Mouse (Mus musculus) forelimb bud, embryonic 11.5 days (tissue): ENCODE data around the gene Nemf.
"Not testable (repeated sequence)": the region's sequence is repeated elsewhere in the genome, so short reads cannot be mapped to it uniquely, and the experiment has no call there.

ENCODE experiments used
- DNase-seq: peaks from one replicate; pipeline ENCODE4 v3.0.0-alpha.2; 2012; ENCODE audit warnings: low read depth, low spot score

The Nemf gene

DNA sequence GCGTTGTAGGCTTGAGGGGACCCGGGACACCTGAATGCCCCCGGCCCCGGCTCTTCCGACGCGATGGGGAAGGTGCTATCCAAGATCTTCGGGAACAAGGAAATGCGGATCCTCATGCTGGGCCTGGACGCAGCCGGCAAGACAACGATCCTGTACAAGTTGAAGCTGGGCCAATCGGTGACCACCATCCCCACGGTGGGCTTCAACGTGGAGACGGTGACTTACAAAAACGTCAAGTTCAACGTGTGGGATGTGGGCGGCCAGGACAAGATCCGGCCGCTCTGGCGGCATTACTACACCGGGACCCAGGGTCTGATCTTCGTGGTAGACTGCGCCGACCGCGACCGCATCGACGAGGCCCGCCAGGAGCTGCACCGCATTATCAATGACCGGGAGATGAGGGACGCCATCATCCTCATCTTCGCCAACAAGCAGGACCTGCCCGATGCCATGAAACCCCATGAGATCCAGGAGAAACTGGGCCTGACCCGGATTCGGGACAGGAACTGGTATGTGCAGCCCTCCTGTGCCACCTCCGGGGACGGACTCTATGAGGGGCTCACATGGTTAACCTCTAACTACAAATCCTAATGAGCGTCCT is 15.9 kb upstream of the Nemf start:
- DNase-seq: peak; percentile 17

DNA sequence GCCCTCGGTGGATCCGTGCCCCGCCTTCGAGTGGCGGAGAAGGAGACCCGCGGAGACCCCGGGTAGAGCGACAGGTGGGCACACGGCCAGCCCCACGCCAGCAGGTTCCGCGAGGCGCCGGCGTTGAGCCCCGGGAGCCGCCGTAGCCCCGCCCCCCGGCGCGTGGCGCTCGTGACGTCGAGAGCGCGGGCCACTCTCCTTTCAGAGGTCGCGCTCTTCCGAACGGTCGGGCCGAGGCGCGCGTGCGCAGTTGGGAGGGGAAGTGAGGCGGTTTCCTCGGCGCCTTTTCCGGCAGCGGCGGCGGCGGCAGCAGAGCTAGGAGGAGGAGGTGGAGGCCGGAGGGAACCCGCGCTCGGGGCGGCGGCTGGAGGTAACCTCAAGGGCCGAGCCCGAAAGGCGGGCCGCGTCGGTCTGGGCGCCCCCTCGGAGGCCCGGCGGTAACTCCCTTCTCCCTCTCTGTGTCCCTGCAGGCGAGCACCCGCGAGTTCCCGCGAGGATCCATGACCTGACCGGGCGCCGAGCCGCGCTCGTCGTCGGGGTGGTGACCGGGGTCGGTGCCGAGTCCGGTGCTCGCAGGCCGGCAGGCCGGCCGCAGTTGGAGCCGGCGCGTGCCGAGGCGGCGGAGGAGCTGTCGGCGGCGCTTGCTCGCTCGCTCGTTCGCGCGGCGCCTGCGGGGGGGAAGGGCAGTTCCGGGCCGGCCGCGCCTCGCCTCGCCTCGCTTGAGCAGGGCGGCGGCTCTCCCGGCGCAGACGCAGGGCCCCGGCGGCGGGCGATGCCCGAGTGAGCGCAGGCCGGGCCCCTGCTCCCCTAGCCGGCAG is 15.1 kb upstream of the Nemf start, which contains the start of the genes Arf6 and Gm9887:
TSS of gene Arf6 (plus strand) at position 297 of the 818 bp plus-strand sequence.
TSS of gene Gm9887 (minus strand) at position 605 of the 818 bp plus-strand sequence.
- DNase-seq: peak; percentile 95

GRCm38 (mm10) chr12:69371421-69371853 is 14.5 kb upstream of the Nemf start:
- DNase-seq: no peak

DNA sequence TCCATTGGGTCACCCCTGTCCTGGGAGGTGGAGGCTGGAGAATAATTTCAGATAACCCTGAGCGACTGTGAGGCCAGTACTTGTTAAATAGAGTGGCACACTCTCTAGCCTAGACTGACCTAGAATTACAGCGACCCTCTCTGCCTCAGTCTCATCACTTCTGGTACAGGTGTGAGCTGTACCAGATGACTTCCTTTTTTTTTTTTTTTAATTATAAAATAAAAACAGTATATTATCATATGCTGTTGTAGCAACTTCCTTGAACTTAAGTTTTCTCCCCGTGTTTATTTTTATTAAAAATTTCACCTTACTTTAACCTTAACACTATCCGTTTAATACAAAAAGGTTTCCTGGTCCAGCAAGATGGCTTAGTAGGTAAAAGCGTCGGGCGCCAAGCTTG is 14.0 kb upstream of the Nemf start:
- DNase-seq: no peak

GRCm38 (mm10) chr12:69367557-69367956 is 10.6 kb upstream of the Nemf start:
- DNase-seq: no peak

DNA sequence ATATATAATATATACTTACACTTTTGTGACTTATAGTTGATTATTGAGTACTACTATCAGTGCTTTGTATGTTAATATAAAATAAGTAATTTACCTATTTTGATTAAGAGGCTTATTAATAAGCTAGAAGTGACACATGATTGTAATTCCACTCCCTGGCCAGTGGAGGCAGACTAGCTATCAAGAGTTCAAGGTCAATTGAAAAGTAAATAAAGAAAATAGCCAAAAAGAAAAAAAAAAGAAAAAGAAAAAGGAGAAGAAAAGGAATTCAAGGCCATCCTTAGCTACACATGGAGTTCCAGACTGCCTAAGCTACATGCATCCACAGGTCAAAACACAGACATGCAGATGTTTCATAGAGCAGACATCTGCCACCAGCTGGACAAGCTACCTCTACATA is 9.5 kb upstream of the Nemf start:
- DNase-seq: no peak

- no peak for DNase-seq
Observed at GRCm38 (mm10) chr12:69365757-69366156, 8.8 kb upstream of the Nemf start.

DNA sequence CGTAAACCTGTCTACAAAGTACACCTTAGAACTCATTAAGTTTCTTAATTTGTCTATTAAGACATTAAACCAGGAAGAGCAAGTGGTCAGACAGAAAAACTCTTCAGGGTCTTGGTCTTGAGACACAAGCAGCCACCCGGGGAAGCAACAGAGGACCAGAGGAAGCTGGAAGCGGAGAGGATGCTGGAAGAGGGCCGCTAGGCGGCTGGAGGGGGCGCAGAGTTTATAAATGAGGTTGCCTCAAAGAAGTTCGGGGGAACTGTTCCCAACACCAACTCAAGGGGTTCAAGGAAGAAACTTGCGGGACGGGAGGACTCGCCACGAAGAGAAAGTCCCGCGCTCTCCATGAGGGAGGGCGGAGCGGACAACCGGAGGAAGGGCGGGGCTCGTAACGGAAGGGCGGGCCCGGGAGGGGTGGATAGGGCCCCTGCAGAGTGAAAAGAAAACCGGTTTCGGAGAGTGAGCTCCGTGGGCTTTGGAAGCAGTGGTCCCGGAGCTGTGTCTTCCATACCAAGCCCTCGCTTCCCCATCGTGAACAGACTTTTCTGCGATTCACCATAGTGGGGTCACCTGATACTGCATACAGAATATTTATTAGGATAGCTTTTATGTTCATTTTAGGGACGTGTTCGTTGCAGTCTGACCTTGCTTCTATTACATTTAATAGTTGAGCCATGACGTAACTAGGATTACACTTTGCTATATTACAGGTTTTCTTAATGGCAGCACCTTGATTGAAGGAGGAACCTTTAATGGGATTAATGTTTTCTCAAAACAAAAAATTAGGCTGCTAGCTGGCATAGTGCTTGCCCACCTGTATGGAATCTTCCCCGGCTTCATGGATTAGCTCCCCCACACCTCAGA is 7.2 kb upstream of the Nemf start:
- DNase-seq: no peak

- not testable (repeated sequence) for DNase-seq
Observed at GRCm38 (mm10) chr12:69363110-69363509, 6.1 kb upstream of the Nemf start.

GRCm38 (mm10) chr12:69362388-69362787 is 5.4 kb upstream of the Nemf start:
- DNase-seq: no peak

- DNase-seq: no peak
Observed at GRCm38 (mm10) chr12:69361919-69362318, 5.0 kb upstream of the Nemf start.

- peak; percentile 98 for DNase-seq
Observed at GRCm38 (mm10) chr12:69360997-69361899, 4.3 kb upstream of the Nemf start.

DNA sequence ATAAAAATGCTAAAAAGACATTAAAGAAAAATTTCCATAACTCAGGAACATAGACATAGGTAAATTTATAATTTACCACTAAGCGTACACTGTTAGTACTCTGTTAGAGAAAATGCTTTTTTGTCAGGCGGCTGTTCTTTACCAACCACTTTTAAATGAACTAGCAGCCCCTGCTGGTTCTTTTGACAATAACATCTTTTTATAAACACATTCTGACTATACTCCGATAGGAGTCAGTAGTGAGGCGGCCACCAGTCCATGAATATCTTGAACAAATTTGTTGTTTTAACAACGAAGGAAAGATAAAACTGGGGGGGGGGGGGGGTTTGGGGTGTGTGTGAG is 3.7 kb upstream of the Nemf start:
- DNase-seq: peak; percentile 81

GRCm38 (mm10) chr12:69357300-69357646 is 308 bp upstream of the Nemf start:
- no peak for DNase-seq

- DNase-seq: no peak
Observed at GRCm38 (mm10) chr12:69351685-69352084, 5.3 kb downstream of the Nemf start.

DNA sequence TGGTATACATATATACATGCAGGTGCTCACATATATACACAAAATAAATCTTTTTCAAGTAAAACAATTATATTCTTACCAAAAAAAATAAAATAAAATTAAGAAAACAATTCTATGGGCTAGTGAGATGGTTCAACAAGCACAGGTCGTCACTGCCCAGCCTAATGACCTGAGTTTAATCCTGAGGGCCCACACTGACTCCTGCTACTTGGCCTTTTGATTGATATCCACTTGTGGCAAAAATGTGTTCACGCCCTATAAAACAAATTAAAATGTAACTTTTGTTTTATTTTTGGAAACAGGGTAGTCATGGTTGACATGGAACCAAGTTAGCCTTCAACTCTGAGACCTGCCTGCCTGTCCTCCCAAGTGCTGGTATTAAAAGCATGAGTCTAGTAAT is 7.0 kb downstream of the Nemf start:
- DNase-seq: no peak

DNA sequence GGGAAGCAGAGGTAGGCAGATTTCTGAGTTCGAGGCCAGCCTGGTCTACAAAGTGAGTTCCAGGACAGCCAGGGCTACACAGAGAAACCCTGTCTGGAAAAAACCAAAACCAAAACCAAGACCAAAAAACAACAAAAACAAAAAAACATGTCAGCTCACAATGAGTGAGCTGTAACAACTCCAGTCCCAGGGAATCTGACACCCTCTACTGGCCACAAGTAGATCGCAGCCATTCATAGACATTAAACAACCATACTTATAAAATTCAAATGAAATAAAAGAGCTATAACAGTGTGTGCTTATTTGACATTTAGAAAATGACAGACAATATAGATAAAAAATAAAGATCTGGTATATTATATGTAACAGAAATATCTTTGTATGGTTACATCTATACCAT is 23.4 kb downstream of the Nemf start:
- DNase-seq: no peak

GRCm38 (mm10) chr12:69332147-69332546 is 24.8 kb downstream of the Nemf start:
- DNase-seq: no peak

DNA sequence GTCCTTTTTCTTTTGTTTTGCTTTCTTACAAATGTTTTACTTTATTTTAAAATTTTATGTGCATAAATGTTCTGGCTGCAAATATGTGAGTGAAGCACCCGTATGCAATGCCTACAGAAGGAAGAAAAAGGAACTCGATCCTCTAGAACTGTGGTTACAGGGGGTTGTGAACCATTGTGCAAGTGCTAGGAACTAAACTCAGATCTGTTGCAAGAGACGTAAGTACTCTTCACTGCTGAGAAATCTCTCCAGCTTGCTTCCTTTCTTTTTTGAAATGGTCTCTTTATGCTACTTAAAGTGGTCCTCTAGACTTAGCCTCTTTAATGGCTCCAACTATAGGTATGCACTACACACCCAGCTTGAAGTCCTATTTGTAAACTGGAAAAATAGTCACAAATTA is 25.8 kb downstream of the Nemf start:
- no peak for DNase-seq

GRCm38 (mm10) chr12:69318431-69318830 is 38.5 kb downstream of the Nemf start:
- DNase-seq: no peak

DNA sequence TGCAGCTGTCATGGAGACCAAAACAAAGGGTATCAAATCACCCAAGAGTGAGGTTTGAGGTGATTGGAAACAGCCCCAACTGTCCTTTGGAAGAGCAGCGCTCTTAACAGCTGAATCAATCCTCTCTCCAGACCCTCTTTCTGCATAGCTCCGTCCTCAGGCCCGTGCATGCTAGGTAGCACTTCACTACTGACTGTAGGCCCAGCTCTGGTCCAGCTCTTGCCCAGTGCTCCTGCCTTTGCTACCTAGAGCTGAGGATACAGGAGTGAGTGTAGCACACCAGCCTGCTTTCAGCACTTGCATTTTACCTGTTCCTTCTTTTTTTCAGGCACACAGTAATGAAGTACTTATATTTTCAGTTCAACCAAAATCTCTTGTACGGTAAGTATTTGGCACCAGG is 47.3 kb downstream of the Nemf start:
- DNase-seq: no peak
